Mouse (Mus musculus): ENCODE results near the gene Pitpnc1.

The Pitpnc1 gene

GRCm38 (mm10) chr11:107222531-107223168 lies 247.8 kb downstream of the Pitpnc1 start:
- no peak for DNase-seq

GRCm38 (mm10) chr11:107215111-107215510 lies 255.4 kb downstream of the Pitpnc1 start:
- no peak for DNase-seq

- no peak for DNase-seq
These were observed 256.8 kb downstream of the Pitpnc1 start for GRCm38 (mm10) chr11:107213745-107214144.

GRCm38 (mm10) chr11:107209818-107210217 lies 260.7 kb downstream of the Pitpnc1 start:
- no peak for DNase-seq

- no peak for DNase-seq
These were observed 268.7 kb downstream of the Pitpnc1 start for GRCm38 (mm10) chr11:107201773-107202172.

GRCm38 (mm10) chr11:107199281-107199680 lies 271.2 kb downstream of the Pitpnc1 start:
- DNase-seq, result no peak

- DNase-seq, result no peak
These were observed 275.2 kb downstream of the Pitpnc1 start for GRCm38 (mm10) chr11:107195334-107195733.

- no peak for DNase-seq
These were observed 280.1 kb downstream of the Pitpnc1 start for GRCm38 (mm10) chr11:107190376-107190775.

GRCm38 (mm10) chr11:107188565-107189552 lies 281.6 kb downstream of the Pitpnc1 start, which contains the start of gene Nol11:
Gene Nol11 (minus strand): TSS chr11:107189381.
- DNase-seq, result peak; percentile 98

GRCm38 (mm10) chr11:107183777-107184176 lies 286.7 kb downstream of the Pitpnc1 start:
- DNase-seq, result no peak

GRCm38 (mm10) chr11:107161215-107161614 lies 309.3 kb downstream of the Pitpnc1 start:
- DNase-seq, result no peak

GRCm38 (mm10) chr11:107159034-107159433 lies 311.5 kb downstream of the Pitpnc1 start:
- DNase-seq, result peak; percentile 10
